Comparison of ENCODE assay signal across 8 mouse cellular contexts in the genomic region with DNA sequence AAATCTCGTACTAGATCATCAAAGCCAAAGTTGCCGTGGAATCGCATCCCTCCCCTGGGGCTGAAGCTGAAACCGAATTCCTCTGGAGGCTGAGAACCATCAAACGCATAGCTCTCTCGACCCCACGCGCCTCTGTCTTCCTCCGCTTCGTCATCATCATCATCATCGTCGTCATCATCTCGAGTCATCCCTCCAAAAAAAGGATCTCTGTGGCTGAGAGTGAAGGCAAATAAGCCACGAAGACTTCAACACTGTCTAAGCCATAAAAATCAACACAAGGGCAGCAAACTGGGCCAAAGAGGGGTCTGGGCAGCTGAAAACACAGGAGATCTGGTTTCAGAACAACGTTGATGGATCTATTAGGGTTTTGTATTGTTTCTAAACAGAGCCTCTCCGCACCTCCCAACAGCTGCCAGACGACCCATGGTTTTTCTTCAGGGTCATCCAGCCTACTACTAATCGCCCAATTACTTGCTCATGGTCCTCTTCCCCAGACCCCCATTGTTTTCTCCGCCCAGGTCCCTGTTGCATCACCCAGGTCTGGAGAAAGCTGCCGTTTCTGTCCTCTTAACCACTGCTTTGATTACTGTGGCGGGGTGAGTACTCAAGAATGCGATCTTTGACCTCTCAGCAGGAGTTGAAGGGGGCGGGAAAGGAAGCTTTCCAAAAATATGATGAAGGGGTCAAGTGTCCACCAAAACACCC. TPM values are rescaled to one million over a fixed set of nuclear protein-coding genes. Genes with fewer than 3 reads are reported as not detected.
DNase-seq lines count a peak whose midpoint lies in the region; ATAC-seq and TF ChIP-seq lines count a peak whose summit lies in the region.

No protein-coding gene starts in this region.

- TF ChIP-seq EP300 in liver, embryonic 14.5 days (IDR thresholded peaks at IDR 0.05; ENCODE audit: low read depth): no peak

- no peak for TF ChIP-seq POLR2A in olfactory bulb, adult 2 months (IDR thresholded peaks at IDR 0.05; ENCODE audit: insufficient read depth, low read depth, low read length)

- H3K4me1 ChIP-seq in brown adipose tissue, adult 24 weeks (ENCODE audit: control insufficient read depth, insufficient read depth, insufficient read length, low read length): no peaks in the 10 kb centered on the region
- peaks cover 17% of the 10 kb centered on the region for H3K4me1 ChIP-seq in forebrain, embryonic 13.5 days
- peaks cover 0 to 12% of the 10 kb centered on the region in 2 experiments; a peak in 2 of 4 replicates for H3K4me1 ChIP-seq in liver, embryonic 14.5 days (replicated peaks; ENCODE audit: control insufficient read depth in 2 of 2, insufficient read depth in 2 of 2, low read length in 1 of 2)
- no peaks in the 10 kb centered on the region for H3K4me1 ChIP-seq in olfactory bulb, adult 2 months (ENCODE audit: control insufficient read depth, insufficient read depth, low read length)

- H3K9ac ChIP-seq in forebrain, embryonic 13.5 days: peak overlapping the region; percentile 89
- peak overlapping the region; percentile 90 for H3K9ac ChIP-seq in liver, embryonic 14.5 days (replicated peaks)

- no peaks in the 10 kb centered on the region for H3K9me3 ChIP-seq in forebrain, embryonic 13.5 days (replicated peaks)
- no peaks in the 10 kb centered on the region for H3K9me3 ChIP-seq in liver, embryonic 14.5 days (ENCODE audit: control insufficient read depth, low read length)

- H3K36me3 ChIP-seq in forebrain, embryonic 13.5 days (ENCODE audit: poor library complexity, severe bottlenecking): peaks cover 50% of the 10 kb centered on the region
- H3K36me3 ChIP-seq in liver, embryonic 14.5 days (replicated peaks; ENCODE audit: control insufficient read depth, insufficient read depth, low read depth): peaks cover 21% of the 10 kb centered on the region

- H3K4me2 ChIP-seq in forebrain, embryonic 13.5 days: peak overlapping the region; percentile 95
- peak overlapping the region; percentile 85 for H3K4me2 ChIP-seq in liver, embryonic 14.5 days (ENCODE audit: low read depth)

- TF ChIP-seq CTCF in liver, embryonic 14.5 days (IDR thresholded peaks at IDR 0.05; ENCODE audit: low read depth): no peak
- TF ChIP-seq CTCF in olfactory bulb, adult 2 months (IDR thresholded peaks at IDR 0.05; ENCODE audit: insufficient read depth, low read depth, low read length): no peak

- 16% methylated on average over 23 of the region's 23 CpGs for WGBS in forebrain, embryonic 13.5 days
- 12% methylated on average over 21 of the region's 23 CpGs for WGBS in liver, embryonic 14.5 days (ENCODE audit: insufficient replicate concordance)
- 4% methylated on average over 23 of the region's 23 CpGs for WGBS in olfactory bulb, adult 2 months

- peak; percentile 4 for DNase-seq in ovary, adult 18-20 months (ENCODE audit: low spot score)
- no peak for DNase-seq in ovary, postnatal 10 days (ENCODE audit: low spot score)
- DNase-seq in kidney, postnatal 10 days: peak; percentile 53
- DNase-seq in liver, embryonic 14.5 days (ENCODE audit: low read depth in 3 of 3, low spot score in 3 of 3): peak in 1 of 3 experiments; percentile 37

- ATAC-seq in forebrain, embryonic 13.5 days: peak; percentile 65
- peak; percentile 55 for ATAC-seq in liver, embryonic 14.5 days (ENCODE audit: insufficient read depth)
- no peak for ATAC-seq in activated CD4-positive, CD25-positive, alpha-beta regulatory T cell, adult 4 months

- H3K27me3 ChIP-seq in forebrain, embryonic 13.5 days: no peaks in the 10 kb centered on the region
- H3K27me3 ChIP-seq in liver, embryonic 14.5 days (ENCODE audit: control insufficient read depth, insufficient read depth, low read length): no peaks in the 10 kb centered on the region

- peak overlapping the region; percentile 63 for H3K4me3 ChIP-seq in brown adipose tissue, adult 24 weeks (ENCODE audit: insufficient read depth, low read depth, low read length)
- H3K4me3 ChIP-seq in forebrain, embryonic 13.5 days: peak overlapping the region; percentile 78
- peak overlapping the region; percentile 92 to 99 for H3K4me3 ChIP-seq in liver, embryonic 14.5 days (ENCODE audit: insufficient read depth in 1 of 2, low read depth in 2 of 2, low read length in 2 of 2)
- H3K4me3 ChIP-seq in olfactory bulb, adult 2 months (ENCODE audit: insufficient read depth, low read depth, low read length): peak overlapping the region; percentile 74

- peak overlapping the region; percentile 44; the same call in 1 of the 2 replicates for H3K27ac ChIP-seq in brown adipose tissue, adult 24 weeks (replicated peaks; ENCODE audit: low read depth, low read length)
- peak overlapping the region; percentile 91; the same call in 1 of the 2 replicates for H3K27ac ChIP-seq in forebrain, embryonic 13.5 days
- peak overlapping the region; percentile 66 for H3K27ac ChIP-seq in liver, embryonic 14.5 days
- H3K27ac ChIP-seq in olfactory bulb, adult 2 months (ENCODE audit: insufficient read depth, low read depth, low read length): 0 out of 2 replicates have a peak overlapping the region, but pooled peaks have one; percentile 21

RNA-seq across cellular contexts. Expression of a gene that starts 0.6 kb away (rescaled TPM):
- polyA plus RNA-seq in brown adipose tissue, adult 24 weeks (2012; ENCODE audit: insufficient read depth, insufficient read length, missing spikeins): 79.2 and 79.9 TPM in 2 replicates
- polyA plus RNA-seq in forebrain, embryonic 13.5 days (2015; fragmentation: Nextera tagmentation; extraction: Ambion mirVana): 162 and 167 TPM in 2 replicates
- 44.4 and 59.9 TPM in 2 replicates for polyA plus RNA-seq in liver, embryonic 14.5 days (2012; rRNA removed)
- polyA plus RNA-seq in liver, embryonic 14.5 days (2014; fragmentation: Nextera tagmentation; extraction: Ambion mirVana): 107 and 108 TPM in 2 replicates
- not detected in 2 replicates for polyA plus RNA-seq in olfactory bulb, adult 2 months (2012; ENCODE audit: insufficient read depth, insufficient read length, low replicate concordance, missing spikeins)
- 10 to 100 TPM; 51.0 to 72.3 TPM for polyA plus RNA-seq in activated CD4-positive, CD25-positive, alpha-beta regulatory T cell, adult 4 months (2017; shearing (Covaris generic))

RNA-seq across cellular contexts. Expression of a gene that starts 34.6 kb away (rescaled TPM):
- 8.4 and 10.2 TPM in 2 replicates for polyA plus RNA-seq in brown adipose tissue, adult 24 weeks (2012; ENCODE audit: insufficient read depth, insufficient read length, missing spikeins)
- 10.2 and 11.3 TPM in 2 replicates for polyA plus RNA-seq in forebrain, embryonic 13.5 days (2015; fragmentation: Nextera tagmentation; extraction: Ambion mirVana)
- polyA plus RNA-seq in liver, embryonic 14.5 days (2012; rRNA removed): 2.9 and 3.4 TPM in 2 replicates
- polyA plus RNA-seq in liver, embryonic 14.5 days (2014; fragmentation: Nextera tagmentation; extraction: Ambion mirVana): 1.8 TPM in 2 replicates
- not detected in 2 replicates for polyA plus RNA-seq in olfactory bulb, adult 2 months (2012; ENCODE audit: insufficient read depth, insufficient read length, low replicate concordance, missing spikeins)
- polyA plus RNA-seq in activated CD4-positive, CD25-positive, alpha-beta regulatory T cell, adult 4 months (2017; shearing (Covaris generic)): 10 to 100 TPM; 19.7 to 24.1 TPM

RNA-seq across cellular contexts. Expression of a gene that starts 53.5 kb away (rescaled TPM):
- polyA plus RNA-seq in brown adipose tissue, adult 24 weeks (2012; ENCODE audit: insufficient read depth, insufficient read length, missing spikeins): 62.5 and 63.0 TPM in 2 replicates
- polyA plus RNA-seq in forebrain, embryonic 13.5 days (2015; fragmentation: Nextera tagmentation; extraction: Ambion mirVana): 224 and 230 TPM in 2 replicates
- polyA plus RNA-seq in liver, embryonic 14.5 days (2012; rRNA removed): 15.6 and 19.1 TPM in 2 replicates
- 83.8 and 89.6 TPM in 2 replicates for polyA plus RNA-seq in liver, embryonic 14.5 days (2014; fragmentation: Nextera tagmentation; extraction: Ambion mirVana)
- not detected in 2 replicates for polyA plus RNA-seq in olfactory bulb, adult 2 months (2012; ENCODE audit: insufficient read depth, insufficient read length, low replicate concordance, missing spikeins)
- polyA plus RNA-seq in activated CD4-positive, CD25-positive, alpha-beta regulatory T cell, adult 4 months (2017; shearing (Covaris generic)): 100 to 1,000 TPM; 295 to 347 TPM

RNA-seq across cellular contexts. Expression of a gene that starts 54.5 kb away (rescaled TPM):
- polyA plus RNA-seq in brown adipose tissue, adult 24 weeks (2012; ENCODE audit: insufficient read depth, insufficient read length, missing spikeins): 43.1 and 61.4 TPM in 2 replicates
- polyA plus RNA-seq in forebrain, embryonic 13.5 days (2015; fragmentation: Nextera tagmentation; extraction: Ambion mirVana): 164 and 169 TPM in 2 replicates
- 48.9 and 52.4 TPM in 2 replicates for polyA plus RNA-seq in liver, embryonic 14.5 days (2012; rRNA removed)
- 70.4 and 72.1 TPM in 2 replicates for polyA plus RNA-seq in liver, embryonic 14.5 days (2014; fragmentation: Nextera tagmentation; extraction: Ambion mirVana)
- polyA plus RNA-seq in olfactory bulb, adult 2 months (2012; ENCODE audit: insufficient read depth, insufficient read length, low replicate concordance, missing spikeins): 263 TPM in 1 of 2 replicates, not detected in the other
- polyA plus RNA-seq in activated CD4-positive, CD25-positive, alpha-beta regulatory T cell, adult 4 months (2017; shearing (Covaris generic)): 100 to 1,000 TPM; 189 to 209 TPM

Comparison
In these comparisons a context has a peak if more than half of its experiments do, and no peak if none do; other contexts are left out.
1. H3K27ac ChIP-seq: peak in every context shown above with its lines; median percentile 91 in forebrain, embryonic 13.5 days; 66 in liver, embryonic 14.5 days; 44 in brown adipose tissue, adult 24 weeks; 21 in olfactory bulb, adult 2 months.